Mouse (Mus musculus) bone marrow, adult 2 months (tissue): Measurements from ENCODE around the gene Cntnap2. TPM values are rescaled to one million over a fixed set of nuclear protein-coding genes. Genes with fewer than 3 reads are reported as not detected.
"Not testable (repeated sequence)": the region's sequence is repeated elsewhere in the genome, so short reads cannot be mapped to it uniquely, and the experiment has no call there.

Source experiments
- H3K27ac ChIP-seq: fragments of 200-500 bp; 2 replicates; pipeline ENCODE4 v1.5.1; 2012; ENCODE audit warnings: low read depth, mild to moderate bottlenecking, control low read depth, inconsistent platforms, low read length; ENCODE audit not compliant: control insufficient read depth, poor library complexity, insufficient read depth
- H3K4me1 ChIP-seq: fragments of 200-500 bp; 2 replicates; pipeline ENCODE4 v1.6.1; 2011; ENCODE audit warnings: low read length; ENCODE audit not compliant: control insufficient read depth, insufficient read depth
- H3K4me3 ChIP-seq: fragments of 200-500 bp; replicated peaks from 2 replicates; pipeline ENCODE3; 2011; ENCODE audit warnings: mild to moderate bottlenecking, low read depth, low read length, control low read depth; ENCODE audit not compliant: control insufficient read depth
- CTCF ChIP-seq: fragments of 200-500 bp; IDR thresholded peaks from 2 replicates; pipeline ENCODE4 v1.5.1; 2011; ENCODE audit warnings: low read length, control low read depth; ENCODE audit not compliant: control insufficient read depth, insufficient read depth
- POLR2A ChIP-seq: fragments of 200-500 bp; IDR thresholded peaks from 2 replicates; pipeline ENCODE4 v1.6.1; 2011; ENCODE audit warnings: low read depth, mild to moderate bottlenecking, control low read depth, low read length, borderline replicate concordance; ENCODE audit not compliant: control insufficient read depth
- WGBS: fragments of 180-500 bp; shearing (Covaris S2); methylation state at CpG from one replicate; pipeline ENCODE4 v1.1.7; 2018; 5-methylcytosine and 5-hydroxymethylcytosine counted together
- polyA plus RNA-seq: library from polyadenylated mRNA; stranded (reverse); fragments of >200 nt; gene quantifications from 2 replicates; pipeline ENCODE4 v1.2.4, GENCODE M21; 2011; ENCODE audit warnings: low replicate concordance; ENCODE audit not compliant: missing spikeins, insufficient read depth, insufficient read length

Cntnap2 gene
- polyA plus RNA-seq, 1 experiment, result 0.40 TPM

- H3K27ac ChIP-seq, H3K4me3 ChIP-seq, H3K4me1 ChIP-seq: not testable (repeated sequence)
- 31% methylated on average over 3 of the region's 3 CpGs for WGBS
Measured at GRCm38 (mm10) chr6:47176157-47176555, 2117.0 kb downstream of the Cntnap2 start.

GRCm38 (mm10) chr6:47181372-47181771 lies 2122.2 kb downstream of the Cntnap2 start:
- H3K4me3 ChIP-seq, H3K4me1 ChIP-seq, H3K27ac ChIP-seq: not testable (repeated sequence)
- 80% methylated on average over 5 of the region's 5 CpGs for WGBS

DNA sequence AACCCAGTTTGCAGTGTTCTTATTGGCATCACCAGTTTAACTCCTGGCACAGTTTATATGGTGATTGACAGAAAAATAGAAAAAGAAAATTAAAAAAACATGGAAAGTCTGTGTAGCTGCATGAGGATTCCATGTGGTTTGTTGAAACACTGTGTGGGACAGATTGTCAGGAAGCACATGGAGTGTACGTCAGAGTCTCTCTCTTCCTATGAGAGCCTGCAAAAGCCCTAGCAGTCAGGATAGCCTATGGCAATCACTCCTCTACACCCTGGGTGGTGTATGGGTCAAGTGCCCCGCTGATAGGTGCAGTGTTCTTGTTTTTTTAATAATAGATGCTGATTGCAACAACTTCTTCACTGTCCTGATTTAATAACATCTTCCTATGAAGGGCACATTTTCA lies 2123.1 kb downstream of the Cntnap2 start:
- H3K4me1 ChIP-seq, result no peaks in the 10 kb centered on the region
- TF ChIP-seq CTCF, result no peak
- no peak for TF ChIP-seq POLR2A
- WGBS, result 69% methylated on average over 2 of the region's 2 CpGs
- H3K4me3 ChIP-seq, result no peak overlapping the region
- H3K27ac ChIP-seq, result no peak overlapping the region

GRCm38 (mm10) chr6:47182756-47183155 lies 2123.6 kb downstream of the Cntnap2 start:
- Histone ChIP-seq H3K27ac (no peak overlapping the region), H3K4me1 (no peaks in the 10 kb centered on the region), H3K4me3 (no peak overlapping the region)
- TF ChIP-seq POLR2A (no peak), CTCF (no peak)
- 58% methylated on average over 1 of the region's 1 CpGs for WGBS

DNA sequence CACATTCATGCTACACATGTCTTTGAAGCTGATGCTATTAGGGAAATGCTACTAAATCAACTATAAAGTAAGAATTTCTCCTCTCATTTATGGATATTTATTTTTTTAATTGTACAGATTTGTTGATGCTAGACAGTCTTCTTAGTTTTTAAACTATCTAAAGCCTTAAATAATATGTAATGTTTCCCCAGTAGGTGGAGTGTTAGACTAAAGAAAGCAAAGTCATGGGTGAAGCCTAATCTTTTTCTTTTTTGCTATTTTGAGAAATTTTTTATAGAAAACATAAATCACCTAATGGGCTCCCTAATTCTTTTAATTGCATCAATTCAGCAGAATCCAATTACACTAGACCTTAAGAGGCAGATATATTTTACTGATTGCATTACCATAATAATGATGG lies 2124.7 kb downstream of the Cntnap2 start:
- H3K4me3 ChIP-seq, H3K27ac ChIP-seq, H3K4me1 ChIP-seq: not testable (repeated sequence)

DNA sequence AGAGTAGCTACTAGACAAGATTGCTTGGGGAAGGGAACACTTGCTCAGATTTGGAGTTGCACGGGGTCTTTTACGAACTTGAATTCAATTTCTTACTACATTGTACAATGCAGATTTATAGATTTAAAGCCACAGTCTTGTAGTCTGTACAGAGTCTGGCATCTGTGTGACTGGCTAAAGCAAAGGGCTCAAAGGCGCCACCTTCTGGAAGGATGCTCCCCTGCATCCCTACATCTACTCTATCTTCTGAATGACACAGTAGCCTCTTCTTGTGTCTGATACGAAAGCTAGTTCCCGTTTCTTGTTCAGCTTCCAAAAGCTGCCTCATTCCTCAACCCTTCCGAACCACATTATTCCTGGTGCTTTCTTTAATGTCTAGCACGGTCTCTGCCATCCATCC lies 2129.0 kb downstream of the Cntnap2 start:
- Histone ChIP-seq H3K27ac (no peak overlapping the region), H3K4me1 (no peaks in the 10 kb centered on the region), H3K4me3 (no peak overlapping the region)
- TF ChIP-seq CTCF (0 out of 2 replicates have a peak, but pooled peaks have one; percentile 31), POLR2A (no peak)
- WGBS, result 35% methylated on average over 7 of the region's 7 CpGs

DNA sequence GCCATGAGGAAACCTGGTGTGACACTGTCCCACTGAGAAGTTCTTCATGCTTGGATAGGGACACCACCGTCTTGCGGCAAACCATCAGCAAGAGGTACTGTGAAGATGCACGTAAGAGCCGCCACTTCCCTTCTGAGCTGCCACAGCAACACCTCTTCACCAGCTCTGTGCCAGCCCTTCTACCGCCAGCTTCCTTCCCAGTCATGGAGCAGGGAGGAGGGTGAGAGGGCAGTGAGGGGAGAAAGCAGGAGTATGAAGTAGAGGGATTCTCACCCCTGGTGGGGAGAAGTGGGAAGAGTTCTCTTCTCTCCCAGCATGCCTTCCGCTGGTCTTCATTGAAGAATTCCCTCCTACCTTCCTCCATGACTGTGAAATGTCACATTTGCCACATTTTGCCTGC lies 2129.4 kb downstream of the Cntnap2 start:
- 50% methylated on average over 6 of the region's 6 CpGs for WGBS

GRCm38 (mm10) chr6:47190282-47190681 lies 2131.1 kb downstream of the Cntnap2 start:
- no peak for TF ChIP-seq CTCF
- TF ChIP-seq POLR2A, result no peak
- H3K4me3 ChIP-seq, result no peak overlapping the region
- no peaks in the 10 kb centered on the region for H3K4me1 ChIP-seq
- H3K27ac ChIP-seq, result no peak overlapping the region
- 82% methylated on average over 7 of the region's 7 CpGs for WGBS

More for the DNA sequence above, 2129.4 kb downstream of the Cntnap2 start:
- not testable (repeated sequence) for H3K4me1 ChIP-seq, H3K27ac ChIP-seq, H3K4me3 ChIP-seq

DNA sequence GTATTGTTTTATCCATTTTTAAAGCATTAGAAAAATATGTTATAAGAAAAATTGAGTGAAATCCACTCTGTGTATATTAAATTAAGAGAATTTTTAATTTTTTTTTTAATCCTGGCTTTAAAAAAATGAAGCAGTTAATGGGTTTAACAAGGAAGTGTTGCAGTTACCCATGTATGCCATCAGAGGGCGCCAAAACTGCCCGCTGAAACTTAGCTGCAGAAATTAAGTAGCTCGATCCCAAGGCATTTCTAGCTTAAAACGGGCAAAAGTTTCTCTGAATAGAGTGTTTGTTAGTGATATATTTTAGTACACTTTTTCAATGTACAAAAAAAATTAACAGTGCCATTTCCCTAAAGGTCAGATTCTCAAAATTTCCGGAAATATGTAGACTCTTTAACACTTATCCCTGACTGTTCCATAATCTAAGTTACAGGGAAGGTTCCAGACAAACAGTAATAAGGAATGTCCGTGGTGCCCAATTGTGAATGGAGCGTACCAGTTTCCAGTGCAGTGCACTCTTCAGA lies 2132.2 kb downstream of the Cntnap2 start:
- WGBS, result 22% methylated on average over 7 of the region's 7 CpGs
- Histone ChIP-seq H3K27ac (no peak overlapping the region), H3K4me3 (no peak overlapping the region), H3K4me1 (no peaks in the 10 kb centered on the region)
- no peak for TF ChIP-seq POLR2A
- TF ChIP-seq CTCF, result peak; percentile 29

DNA sequence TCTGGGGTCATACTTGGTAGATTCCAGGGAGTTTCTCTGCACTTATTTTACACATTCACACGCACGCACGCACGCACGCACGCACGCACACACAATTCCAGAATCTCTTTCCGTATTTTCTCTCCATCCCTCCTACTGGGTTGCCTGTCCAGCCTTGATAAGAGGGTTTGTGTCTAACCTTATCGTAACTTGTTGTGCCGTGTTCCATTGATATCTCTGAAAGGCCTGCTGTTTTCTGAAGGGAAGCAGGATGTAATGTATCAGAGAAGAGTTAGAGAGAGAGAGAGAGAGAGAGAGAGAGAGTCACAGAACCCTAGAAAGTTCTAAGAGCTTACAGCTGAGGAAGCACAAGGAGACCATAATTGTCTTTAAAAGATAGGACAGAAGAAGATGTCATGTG lies 2132.8 kb downstream of the Cntnap2 start:
- Histone ChIP-seq H3K4me3 (no peak overlapping the region), H3K27ac (no peak overlapping the region), H3K4me1 (no peaks in the 10 kb centered on the region)
- 69% methylated on average over 10 of the region's 10 CpGs for WGBS
- TF ChIP-seq POLR2A, result no peak
